Mouse (Mus musculus) NIH3T3 (cell line): ENCODE results near the gene Lat.
"Not testable (repeated sequence)": the region's sequence is repeated elsewhere in the genome, so short reads cannot be mapped to it uniquely, and the experiment has no call there.

ENCODE experiments used
- DNase-seq: peaks from one replicate; pipeline ENCODE4 v3.0.0-alpha.2; 2012; ENCODE audit warnings: low read depth

Gene Lat

GRCm38 (mm10) chr7:126332691-126333090 lies 36.7 kb downstream of the Lat start:
- no peak for DNase-seq

GRCm38 (mm10) chr7:126330693-126331092 lies 38.7 kb downstream of the Lat start:
- DNase-seq = no peak

GRCm38 (mm10) chr7:126329907-126330645 lies 39.3 kb downstream of the Lat start:
- no peak for DNase-seq

GRCm38 (mm10) chr7:126328848-126329247 lies 40.5 kb downstream of the Lat start:
- not testable (repeated sequence) for DNase-seq

- DNase-seq = not testable (repeated sequence)
Observed at GRCm38 (mm10) chr7:126325576-126326273, 43.6 kb downstream of the Lat start.

- no peak for DNase-seq
Observed at GRCm38 (mm10) chr7:126324791-126325190, 44.6 kb downstream of the Lat start.

- DNase-seq = peak; percentile 87
Observed at GRCm38 (mm10) chr7:126323729-126324128, 45.6 kb downstream of the Lat start.

- DNase-seq = no peak
Observed at GRCm38 (mm10) chr7:126314273-126314672, 55.1 kb downstream of the Lat start.
